Mouse (Mus musculus): Measurements from ENCODE around the gene Mrpl57. TPM values are rescaled to one million over a fixed set of nuclear protein-coding genes. Genes with fewer than 3 reads are reported as not detected.

Gene Mrpl57
- polyA plus RNA-seq, 1 experiment from 2014 or later, result 157 TPM

- no peak overlapping the region for H3K4me3 ChIP-seq (replicated peaks; ENCODE audit: low read length)
- no peak overlapping the region for H3K4me2 ChIP-seq (ENCODE audit: low read depth, low read length)
- peaks cover 4% of the 10 kb centered on the region; the same call in 1 of the 2 replicates for H3K36me3 ChIP-seq (ENCODE audit: control insufficient read depth, insufficient read depth, low read length)
- no peaks in the 10 kb centered on the region for H3K9me3 ChIP-seq (replicated peaks; ENCODE audit: control insufficient read depth, low read length)
- WGBS, result 93% methylated on average over 3 of the region's 3 CpGs
- H3K4me1 ChIP-seq (ENCODE audit: control insufficient read depth, insufficient read depth, low read length), result no peaks in the 10 kb centered on the region
- no peaks in the 10 kb centered on the region for H3K27me3 ChIP-seq (ENCODE audit: control insufficient read depth, insufficient read depth, low read length)
- no peak overlapping the region for H3K9ac ChIP-seq (ENCODE audit: low read length)
- no peak overlapping the region for H3K27ac ChIP-seq (ENCODE audit: low read length)
- no peak for ATAC-seq (ENCODE audit: insufficient read depth, low FRiP score)
These were observed 40.7 kb downstream of the Mrpl57 start for GRCm38 (mm10) chr14:57866676-57867276.

- no peak overlapping the region for H3K4me2 ChIP-seq (ENCODE audit: low read depth, low read length)
- no peak for ATAC-seq (ENCODE audit: insufficient read depth, low FRiP score)
- H3K9me3 ChIP-seq (replicated peaks; ENCODE audit: control insufficient read depth, low read length), result no peaks in the 10 kb centered on the region
- H3K4me3 ChIP-seq (replicated peaks; ENCODE audit: low read length), result no peak overlapping the region
- WGBS, result 90% methylated on average over 9 of the region's 9 CpGs
- H3K27me3 ChIP-seq (ENCODE audit: control insufficient read depth, insufficient read depth, low read length), result no peaks in the 10 kb centered on the region
- H3K9ac ChIP-seq (ENCODE audit: low read length), result no peak overlapping the region
- peaks cover 13% of the 10 kb centered on the region for H3K4me1 ChIP-seq (ENCODE audit: control insufficient read depth, insufficient read depth, low read length)
- no peaks in the 10 kb centered on the region; the same call in 1 of the 2 replicates for H3K36me3 ChIP-seq (ENCODE audit: control insufficient read depth, insufficient read depth, low read length)
- no peak overlapping the region for H3K27ac ChIP-seq (ENCODE audit: low read length)
These were observed 51.9 kb downstream of the Mrpl57 start for GRCm38 (mm10) chr14:57877921-57878320.

Small RNAs within 50 kb of the gene (microRNA-seq; reads per million reads assigned to microRNA genes)
- not detected for gene Mir3077

Other genes with a start within 250 kb of the Mrpl57 start
- gene Xpo4, start 160.8 kb upstream of the Mrpl57 start, polyA plus RNA-seq (2015; fragmentation: Nextera tagmentation; extraction: Ambion mirVana), result 17.0 and 18.6 TPM in 2 replicates
- gene Gm49361, start 80.1 kb upstream of the Mrpl57 start, polyA plus RNA-seq (2015; fragmentation: Nextera tagmentation; extraction: Ambion mirVana), result not detected in 2 replicates
- 15.1 and 15.8 TPM in 2 replicates for gene Lats2, start 67.8 kb upstream of the Mrpl57 start, polyA plus RNA-seq (2015; fragmentation: Nextera tagmentation; extraction: Ambion mirVana)
- gene Sap18, start 28.1 kb upstream of the Mrpl57 start, polyA plus RNA-seq (2015; fragmentation: Nextera tagmentation; extraction: Ambion mirVana), result 24.8 and 27.4 TPM in 2 replicates
- gene Ska3, start within 50 bp of the Mrpl57 start, polyA plus RNA-seq (2015; fragmentation: Nextera tagmentation; extraction: Ambion mirVana), result 27.7 and 28.0 TPM in 2 replicates
- 68.6 and 71.2 TPM in 2 replicates for gene Zdhhc20, start 64.0 kb downstream of the Mrpl57 start, polyA plus RNA-seq (2015; fragmentation: Nextera tagmentation; extraction: Ambion mirVana)
- 80.5 and 82.3 TPM in 2 replicates for gene Micu2, start 173.0 kb downstream of the Mrpl57 start, polyA plus RNA-seq (2015; fragmentation: Nextera tagmentation; extraction: Ambion mirVana)
- 9.5 and 10.6 TPM in 2 replicates for gene Fgf9, start 244.3 kb downstream of the Mrpl57 start, polyA plus RNA-seq (2015; fragmentation: Nextera tagmentation; extraction: Ambion mirVana)

Data from stomach, embryonic 16.5 days (tissue).